Mouse (Mus musculus): ENCODE measurements around the gene Atr. TPM values are rescaled to one million over a fixed set of nuclear protein-coding genes. Genes with fewer than 3 reads are reported as not detected.
"Not testable (repeated sequence)": the region's sequence is repeated elsewhere in the genome, so short reads cannot be mapped to it uniquely, and the experiment has no call there.

The Atr gene
- polyA plus RNA-seq, 1 experiment from 2014 or later = 21.0 TPM

GRCm38 (mm10) chr9:95957611-95958010 is 100.2 kb downstream of the Atr start:
- Histone ChIP-seq H3K4me1 (ENCODE audit: control insufficient read depth, insufficient read depth, low read length) (no peaks in the 10 kb centered on the region), H3K27ac (ENCODE audit: low read depth, low read length) (no peak overlapping the region), H3K9me3 (ENCODE audit: control insufficient read depth, low read length) (no peaks in the 10 kb centered on the region), H3K4me3 (ENCODE audit: low read depth, low read length) (no peak overlapping the region), H3K27me3 (ENCODE audit: control insufficient read depth, insufficient read depth, low read length) (no peaks in the 10 kb centered on the region), H3K4me2 (ENCODE audit: low read depth) (no peak overlapping the region), H3K36me3 (ENCODE audit: control insufficient read depth, insufficient read depth, low read length) (no peaks in the 10 kb centered on the region), H3K9ac (ENCODE audit: low read length) (no peak overlapping the region)
- DNase-seq (ENCODE audit: low spot score) (no peak), ATAC-seq (ENCODE audit: insufficient read depth, low FRiP score, low TSS enrichment) (no peak)
- WGBS = 93% methylated on average over 2 of the region's 2 CpGs

DNA sequence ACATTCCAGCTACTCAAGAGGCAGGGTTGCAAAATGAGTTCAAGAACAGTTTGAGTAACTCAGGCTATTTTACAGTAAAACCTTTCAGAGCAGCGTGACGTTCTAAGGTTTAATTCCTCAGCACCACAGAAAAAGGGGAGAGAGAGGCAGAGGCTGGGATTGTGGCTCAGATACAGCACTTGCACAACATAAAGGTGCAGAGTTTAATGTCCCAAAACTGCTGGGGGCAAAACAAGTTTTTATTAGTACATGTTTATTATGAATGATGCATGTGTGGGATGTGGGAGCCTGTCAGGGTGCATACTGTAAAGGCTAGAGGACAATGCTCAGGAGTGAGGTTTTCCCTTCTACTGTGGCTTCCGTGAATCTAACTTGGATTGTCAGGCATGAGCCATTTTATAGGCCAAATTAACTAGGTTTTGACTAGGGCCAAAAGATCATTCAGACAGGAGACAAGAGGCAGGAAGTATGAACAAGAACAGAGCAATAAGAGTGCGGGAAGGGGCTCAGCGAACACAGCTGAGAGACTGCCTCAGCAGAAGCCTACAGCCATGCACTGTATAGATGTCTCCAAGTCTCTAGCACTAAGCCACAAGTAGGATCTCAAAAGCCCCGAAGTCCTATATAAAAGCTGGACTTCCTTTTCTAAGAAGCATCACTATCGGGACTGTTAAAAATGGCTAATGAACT is 100.8 kb downstream of the Atr start:
- WGBS = 94% methylated on average over 7 of the region's 7 CpGs
- Histone ChIP-seq H3K4me1 (ENCODE audit: control insufficient read depth, insufficient read depth, low read length) (no peaks in the 10 kb centered on the region), H3K4me2 (ENCODE audit: low read depth) (no peak overlapping the region), H3K9ac (ENCODE audit: low read length) (no peak overlapping the region), H3K4me3 (ENCODE audit: low read depth, low read length) (no peak overlapping the region), H3K27me3 (ENCODE audit: control insufficient read depth, insufficient read depth, low read length) (no peaks in the 10 kb centered on the region), H3K36me3 (ENCODE audit: control insufficient read depth, insufficient read depth, low read length) (no peaks in the 10 kb centered on the region), H3K27ac (ENCODE audit: low read depth, low read length) (no peak overlapping the region), H3K9me3 (ENCODE audit: control insufficient read depth, low read length) (no peaks in the 10 kb centered on the region)
- no peak for ATAC-seq (ENCODE audit: insufficient read depth, low FRiP score, low TSS enrichment)
- DNase-seq (ENCODE audit: low spot score) = no peak

GRCm38 (mm10) chr9:95958731-95959105 is 101.3 kb downstream of the Atr start:
- H3K27ac ChIP-seq (ENCODE audit: low read depth, low read length); ATAC-seq (ENCODE audit: insufficient read depth, low FRiP score, low TSS enrichment); H3K27me3 ChIP-seq (ENCODE audit: control insufficient read depth, insufficient read depth, low read length); DNase-seq (ENCODE audit: low spot score); H3K4me3 ChIP-seq (ENCODE audit: low read depth, low read length); H3K4me1 ChIP-seq (ENCODE audit: control insufficient read depth, insufficient read depth, low read length); H3K4me2 ChIP-seq (ENCODE audit: low read depth); H3K36me3 ChIP-seq (ENCODE audit: control insufficient read depth, insufficient read depth, low read length); H3K9me3 ChIP-seq (ENCODE audit: control insufficient read depth, low read length); H3K9ac ChIP-seq (ENCODE audit: low read length): not testable (repeated sequence)
- 94% methylated on average over 2 of the region's 2 CpGs for WGBS

DNA sequence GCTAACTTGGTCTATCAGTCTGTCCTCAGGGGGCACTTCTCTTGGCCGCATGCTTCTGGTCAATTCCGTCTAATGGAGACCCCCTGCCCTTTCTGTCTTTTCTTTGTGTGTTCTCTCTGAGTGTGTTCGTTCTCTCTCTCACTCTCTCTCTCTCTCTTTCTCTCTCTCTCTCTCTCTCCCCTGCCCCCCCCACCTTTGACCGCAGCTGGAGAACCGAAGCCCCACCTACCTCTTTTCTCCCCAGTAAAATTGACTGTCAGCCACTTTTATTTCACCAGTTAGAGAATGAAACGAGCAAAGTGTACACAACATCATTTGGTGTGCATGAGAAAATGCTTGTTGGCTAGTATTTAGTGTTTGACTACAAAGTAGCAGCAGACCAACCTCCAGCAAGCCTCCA is 101.8 kb downstream of the Atr start:
- Histone ChIP-seq H3K4me2 (ENCODE audit: low read depth) (no peak overlapping the region), H3K4me1 (ENCODE audit: control insufficient read depth, insufficient read depth, low read length) (no peaks in the 10 kb centered on the region), H3K27me3 (ENCODE audit: control insufficient read depth, insufficient read depth, low read length) (no peaks in the 10 kb centered on the region), H3K27ac (ENCODE audit: low read depth, low read length) (no peak overlapping the region), H3K9ac (ENCODE audit: low read length) (no peak overlapping the region), H3K4me3 (ENCODE audit: low read depth, low read length) (no peak overlapping the region), H3K9me3 (ENCODE audit: control insufficient read depth, low read length) (no peaks in the 10 kb centered on the region), H3K36me3 (ENCODE audit: control insufficient read depth, insufficient read depth, low read length) (no peaks in the 10 kb centered on the region)
- no peak for ATAC-seq (ENCODE audit: insufficient read depth, low FRiP score, low TSS enrichment)
- 79% methylated on average over 6 of the region's 6 CpGs for WGBS
- DNase-seq (ENCODE audit: low spot score) = no peak

DNA sequence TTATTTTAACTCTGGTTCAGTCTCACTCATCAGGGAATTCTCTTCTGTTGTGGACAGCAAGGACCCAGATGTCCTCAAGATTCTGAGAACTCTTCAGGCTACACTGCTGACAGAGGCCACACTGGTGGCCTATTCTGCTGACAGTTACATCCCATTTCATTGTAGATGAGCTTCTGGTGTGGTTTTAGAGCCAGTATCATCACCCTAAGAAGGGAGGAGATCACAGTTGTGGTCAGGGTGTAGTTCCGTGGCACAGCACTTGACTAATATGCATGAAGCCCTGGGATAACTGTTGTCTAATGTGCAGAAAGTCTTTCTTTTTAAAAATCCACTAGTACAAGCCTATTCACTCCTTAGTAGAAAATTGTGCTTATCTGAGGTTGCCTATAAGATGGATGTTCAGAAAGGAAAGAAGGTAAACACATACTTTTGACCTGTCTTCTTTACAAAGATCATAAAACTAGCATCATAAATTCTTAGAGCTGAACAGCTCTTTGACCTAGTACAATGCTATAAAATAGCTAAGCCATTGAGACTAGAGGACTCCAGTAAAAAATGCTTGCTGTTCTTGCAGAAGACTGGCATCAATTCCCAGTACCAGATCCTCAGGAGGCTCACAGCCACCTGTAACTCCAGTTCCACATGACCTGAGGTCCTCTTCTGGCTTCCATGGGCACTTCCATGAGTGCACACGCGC is 102.5 kb downstream of the Atr start:
- H3K9me3 ChIP-seq (ENCODE audit: control insufficient read depth, low read length) = no peaks in the 10 kb centered on the region
- no peaks in the 10 kb centered on the region for H3K27me3 ChIP-seq (ENCODE audit: control insufficient read depth, insufficient read depth, low read length)
- H3K4me2 ChIP-seq (ENCODE audit: low read depth) = no peak overlapping the region
- H3K27ac ChIP-seq (ENCODE audit: low read depth, low read length) = no peak overlapping the region
- no peak for DNase-seq (ENCODE audit: low spot score)
- no peak for ATAC-seq (ENCODE audit: insufficient read depth, low FRiP score, low TSS enrichment)
- H3K4me1 ChIP-seq (ENCODE audit: control insufficient read depth, insufficient read depth, low read length) = no peaks in the 10 kb centered on the region
- H3K4me3 ChIP-seq (ENCODE audit: low read depth, low read length) = no peak overlapping the region
- no peaks in the 10 kb centered on the region for H3K36me3 ChIP-seq (ENCODE audit: control insufficient read depth, insufficient read depth, low read length)
- 86% methylated on average over 3 of the region's 3 CpGs for WGBS
- H3K9ac ChIP-seq (ENCODE audit: low read length) = no peak overlapping the region

DNA sequence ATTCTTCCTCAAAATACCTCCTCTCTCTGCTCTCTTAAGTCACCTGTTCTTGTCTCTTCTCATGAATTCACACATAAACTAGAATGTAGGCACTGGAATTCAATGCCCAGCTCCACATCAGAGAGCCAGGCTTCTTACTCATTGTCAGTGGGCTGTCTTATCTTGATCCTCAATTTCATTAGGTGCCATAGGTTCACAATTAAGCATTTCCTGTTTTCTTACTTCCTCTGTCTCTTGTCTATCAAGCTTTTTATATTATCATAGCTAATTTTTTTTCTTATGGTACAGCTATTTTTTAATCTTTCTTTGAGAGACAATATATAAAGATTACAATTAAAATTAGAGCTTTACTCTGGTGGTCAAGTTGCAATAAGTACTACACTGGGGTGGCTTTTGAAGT is 103.7 kb downstream of the Atr start:
- no peak overlapping the region for H3K27ac ChIP-seq (ENCODE audit: low read depth, low read length)
- no peak overlapping the region for H3K4me3 ChIP-seq (ENCODE audit: low read depth, low read length)
- ATAC-seq (ENCODE audit: insufficient read depth, low FRiP score, low TSS enrichment) (no peak), DNase-seq (ENCODE audit: low spot score) (no peak)
- no peaks in the 10 kb centered on the region for H3K36me3 ChIP-seq (ENCODE audit: control insufficient read depth, insufficient read depth, low read length)
- no peaks in the 10 kb centered on the region for H3K9me3 ChIP-seq (ENCODE audit: control insufficient read depth, low read length)
- no peaks in the 10 kb centered on the region for H3K27me3 ChIP-seq (ENCODE audit: control insufficient read depth, insufficient read depth, low read length)
- no peak overlapping the region for H3K9ac ChIP-seq (ENCODE audit: low read length)
- no peak overlapping the region for H3K4me2 ChIP-seq (ENCODE audit: low read depth)
- H3K4me1 ChIP-seq (ENCODE audit: control insufficient read depth, insufficient read depth, low read length) = no peaks in the 10 kb centered on the region

- no peak for ATAC-seq (ENCODE audit: insufficient read depth, low FRiP score, low TSS enrichment)
- DNase-seq (ENCODE audit: low spot score) = no peak
- Histone ChIP-seq H3K4me2 (ENCODE audit: low read depth) (no peak overlapping the region), H3K27ac (ENCODE audit: low read depth, low read length) (no peak overlapping the region), H3K36me3 (ENCODE audit: control insufficient read depth, insufficient read depth, low read length) (peaks cover 4% of the 10 kb centered on the region; the same call in 1 of the 2 replicates), H3K27me3 (ENCODE audit: control insufficient read depth, insufficient read depth, low read length) (no peaks in the 10 kb centered on the region), H3K4me1 (ENCODE audit: control insufficient read depth, insufficient read depth, low read length) (no peaks in the 10 kb centered on the region), H3K9ac (ENCODE audit: low read length) (no peak overlapping the region), H3K4me3 (ENCODE audit: low read depth, low read length) (no peak overlapping the region), H3K9me3 (ENCODE audit: control insufficient read depth, low read length) (no peaks in the 10 kb centered on the region)
- 94% methylated on average over 13 of the region's 13 CpGs for WGBS
Measured at GRCm38 (mm10) chr9:95964037-95964436, 106.6 kb downstream of the Atr start.

DNA sequence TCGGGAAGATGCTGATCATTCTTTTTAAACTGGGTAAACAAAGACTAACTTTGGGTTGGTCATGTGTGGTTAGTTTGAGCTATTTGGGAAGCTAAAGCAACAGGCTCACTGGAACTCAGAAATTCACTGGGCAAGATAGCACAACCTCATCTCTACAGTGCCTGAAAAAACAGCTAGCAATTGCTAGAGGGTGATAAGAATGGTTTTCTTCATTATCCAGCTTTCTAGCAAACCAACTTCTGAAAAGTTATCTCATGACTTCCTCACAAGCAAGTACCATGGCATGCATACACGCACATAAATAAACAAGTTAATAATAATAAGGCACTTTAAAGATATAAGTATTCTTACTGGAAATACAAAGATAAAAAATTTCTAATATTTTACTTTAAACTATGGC is 120.9 kb downstream of the Atr start:
- no peaks in the 10 kb centered on the region for H3K27me3 ChIP-seq (ENCODE audit: control insufficient read depth, insufficient read depth, low read length)
- 92% methylated on average over 2 of the region's 2 CpGs for WGBS
- H3K4me3 ChIP-seq (ENCODE audit: low read depth, low read length) = no peak overlapping the region
- no peaks in the 10 kb centered on the region for H3K9me3 ChIP-seq (ENCODE audit: control insufficient read depth, low read length)
- DNase-seq (ENCODE audit: low spot score) = no peak
- H3K27ac ChIP-seq (ENCODE audit: low read depth, low read length) = no peak overlapping the region
- H3K4me1 ChIP-seq (ENCODE audit: control insufficient read depth, insufficient read depth, low read length) = no peaks in the 10 kb centered on the region
- no peak overlapping the region for H3K4me2 ChIP-seq (ENCODE audit: low read depth)
- ATAC-seq (ENCODE audit: insufficient read depth, low FRiP score, low TSS enrichment) = no peak
- H3K9ac ChIP-seq (ENCODE audit: low read length) = no peak overlapping the region
- H3K36me3 ChIP-seq (ENCODE audit: control insufficient read depth, insufficient read depth, low read length) = peaks cover 6% of the 10 kb centered on the region

- WGBS = 85% methylated on average over 6 of the region's 6 CpGs
- Histone ChIP-seq H3K4me1 (ENCODE audit: control insufficient read depth, insufficient read depth, low read length) (no peaks in the 10 kb centered on the region), H3K9ac (ENCODE audit: low read length) (no peak overlapping the region), H3K27me3 (ENCODE audit: control insufficient read depth, insufficient read depth, low read length) (no peaks in the 10 kb centered on the region), H3K9me3 (ENCODE audit: control insufficient read depth, low read length) (no peaks in the 10 kb centered on the region), H3K27ac (ENCODE audit: low read depth, low read length) (no peak overlapping the region), H3K36me3 (ENCODE audit: control insufficient read depth, insufficient read depth, low read length) (peaks cover 6% of the 10 kb centered on the region), H3K4me2 (ENCODE audit: low read depth) (no peak overlapping the region), H3K4me3 (ENCODE audit: low read depth, low read length) (no peak overlapping the region)
- DNase-seq (ENCODE audit: low spot score) (no peak), ATAC-seq (ENCODE audit: insufficient read depth, low FRiP score, low TSS enrichment) (no peak)
Measured at GRCm38 (mm10) chr9:95979896-95980295, 122.5 kb downstream of the Atr start.
